Mouse (Mus musculus): ENCODE data around the gene Crispld2.

The Crispld2 gene

DNA sequence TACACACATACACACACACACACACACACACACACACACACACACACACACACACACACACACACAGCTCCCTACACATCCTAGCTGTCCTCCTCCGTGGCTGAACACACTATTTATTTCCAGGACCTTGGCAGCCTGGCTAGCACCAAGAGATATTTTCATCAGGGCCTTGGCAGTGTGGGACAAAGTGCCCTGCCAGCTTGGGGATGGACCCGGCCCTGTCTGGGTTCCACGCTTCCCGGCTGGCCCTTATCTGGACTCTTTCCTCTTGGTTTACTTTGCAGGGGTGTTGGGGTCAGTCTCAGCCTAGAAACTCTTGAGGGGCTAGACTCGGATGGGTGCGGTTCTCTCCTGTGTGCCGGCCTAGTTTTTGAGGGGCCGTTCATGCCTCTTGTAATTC is 8.2 kb downstream of the Crispld2 start:
- DNase-seq (ENCODE audit: low spot score in 2 of 2) = no peak

DNA sequence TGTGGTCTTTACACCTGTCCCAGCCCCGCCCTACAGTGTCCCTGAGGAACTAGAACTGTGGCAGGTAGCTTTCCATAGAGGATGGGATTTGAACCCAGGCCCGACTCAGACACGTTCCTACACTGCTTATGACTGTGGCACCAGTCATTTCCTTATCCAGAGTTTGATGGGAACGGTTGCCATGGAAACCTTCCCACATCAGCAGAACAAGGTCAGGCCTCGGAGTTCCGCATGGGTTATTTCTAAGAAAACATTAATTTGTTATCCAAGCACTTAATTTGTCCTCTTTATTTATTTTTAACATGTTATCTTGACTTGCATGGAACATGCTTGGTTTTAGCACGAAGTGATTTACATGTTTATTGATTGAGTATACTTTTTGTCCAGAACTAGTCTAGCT is 9.5 kb downstream of the Crispld2 start:
- DNase-seq (ENCODE audit: low spot score in 2 of 2) = no peak

GRCm38 (mm10) chr8:120002348-120002747 is 10.1 kb downstream of the Crispld2 start:
- no peak for DNase-seq (ENCODE audit: low spot score in 2 of 2)

- DNase-seq (ENCODE audit: low spot score in 2 of 2) = no peak
Measured at GRCm38 (mm10) chr8:120004154-120004702, 12.0 kb downstream of the Crispld2 start.

DNA sequence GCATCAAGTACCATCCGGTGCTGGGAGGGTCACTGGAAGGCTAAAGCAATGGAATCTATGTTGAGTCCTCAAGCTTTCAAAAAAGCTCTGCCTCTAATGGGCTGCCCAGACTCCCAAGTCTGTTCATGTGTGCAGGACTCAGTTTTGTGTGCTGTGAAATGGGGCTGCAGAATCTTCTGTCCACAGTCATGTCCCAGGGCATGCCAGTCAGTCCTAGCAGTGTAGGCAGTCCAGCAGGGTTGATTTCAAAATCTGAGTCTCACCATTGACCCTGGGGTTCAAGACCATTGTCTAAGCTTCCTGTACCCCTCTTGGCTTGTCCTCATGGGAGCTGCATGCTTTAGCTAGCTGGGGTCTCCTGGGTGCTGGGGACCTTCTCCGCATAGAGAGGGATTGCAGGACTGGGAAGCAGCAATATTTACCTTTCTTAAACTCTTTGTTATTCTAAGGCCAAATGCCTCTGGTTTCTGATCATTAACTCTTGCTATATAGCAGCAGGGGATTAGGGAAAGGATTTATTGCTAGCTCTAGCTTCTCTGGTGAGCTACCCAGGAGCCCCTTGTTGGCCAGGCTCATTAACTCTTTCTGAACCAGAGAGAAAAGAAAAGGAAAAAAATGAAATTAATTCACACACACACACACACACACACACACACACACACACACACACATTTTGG is 12.6 kb downstream of the Crispld2 start:
- no peak for DNase-seq (ENCODE audit: low spot score in 2 of 2)

DNA sequence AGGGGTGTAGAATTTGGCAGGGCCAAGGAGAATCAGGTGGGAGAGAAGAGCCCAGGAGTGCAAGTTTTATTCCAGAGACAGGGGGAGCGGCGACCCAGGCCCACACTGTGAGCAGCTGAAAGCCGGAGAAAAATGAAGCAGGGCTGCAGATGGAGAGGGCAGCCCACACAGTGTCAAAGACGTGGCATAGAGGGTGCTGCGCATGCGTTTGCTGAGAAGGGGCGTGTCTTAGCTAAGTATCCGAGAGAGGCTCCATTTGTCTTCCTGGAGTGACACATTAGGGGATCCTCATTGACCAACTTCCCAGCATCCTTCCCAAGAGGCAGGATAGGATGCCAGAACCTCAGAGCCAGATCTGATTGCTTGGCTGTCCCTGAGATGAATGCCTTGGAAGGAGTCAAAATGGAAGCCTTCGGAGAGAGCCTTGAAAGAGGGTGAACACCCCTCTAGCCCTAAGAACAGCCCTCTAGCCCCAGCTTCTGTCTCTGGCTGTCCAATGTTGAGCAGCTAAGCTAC is 14.5 kb downstream of the Crispld2 start:
- no peak for DNase-seq (ENCODE audit: low spot score in 2 of 2)

DNA sequence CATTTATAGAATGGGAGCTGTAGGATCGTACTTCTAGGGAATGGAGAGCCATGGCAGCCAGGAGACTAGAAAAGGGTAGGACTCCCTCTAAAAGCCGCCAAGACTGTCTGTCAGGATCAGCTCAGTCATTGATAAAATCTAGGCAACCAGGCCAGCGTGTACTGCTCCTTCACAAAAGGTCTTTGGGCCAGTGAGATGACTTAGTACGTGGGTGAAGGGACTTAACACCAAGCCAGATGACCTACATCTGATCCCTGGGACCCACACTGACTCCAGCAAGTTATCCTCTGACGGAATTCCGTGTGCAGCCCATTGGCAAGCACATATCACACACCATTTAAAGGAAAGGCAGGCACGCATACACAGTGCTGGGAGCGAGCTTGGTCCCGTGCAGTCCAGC is 14.9 kb downstream of the Crispld2 start:
- no peak for DNase-seq (ENCODE audit: low spot score in 2 of 2)

- DNase-seq (ENCODE audit: low spot score in 2 of 2) = no peak
Measured at GRCm38 (mm10) chr8:120009284-120009683, 17.0 kb downstream of the Crispld2 start.

DNA sequence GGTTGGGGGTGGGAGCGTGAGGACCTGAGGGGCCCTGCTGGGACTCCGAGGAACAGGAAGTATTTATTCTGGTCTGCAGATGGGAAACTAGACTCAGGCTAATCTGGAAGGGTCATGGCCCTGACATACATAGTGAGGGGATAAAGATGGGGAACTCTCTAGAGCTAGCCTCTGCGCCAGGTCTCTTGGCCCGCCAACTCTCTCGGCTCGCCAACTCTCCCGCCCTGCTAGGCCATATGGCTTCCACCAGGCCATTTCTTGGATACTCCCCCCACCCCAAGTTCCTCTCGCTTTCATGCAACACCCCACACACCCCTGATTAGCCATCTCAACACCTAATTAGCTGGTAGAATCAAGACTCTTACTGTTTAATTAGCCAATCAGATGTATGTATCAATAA is 20.3 kb downstream of the Crispld2 start:
- DNase-seq (ENCODE audit: low spot score in 2 of 2) = no peak

GRCm38 (mm10) chr8:120012927-120013326 is 20.7 kb downstream of the Crispld2 start:
- DNase-seq (ENCODE audit: low spot score in 2 of 2) = no peak

- DNase-seq (ENCODE audit: low spot score in 2 of 2) = no peak
Measured at GRCm38 (mm10) chr8:120014267-120015023, 22.2 kb downstream of the Crispld2 start.

- no peak for DNase-seq (ENCODE audit: low spot score in 2 of 2)
Measured at GRCm38 (mm10) chr8:120015916-120016315, 23.7 kb downstream of the Crispld2 start.

GRCm38 (mm10) chr8:120016424-120016823 is 24.2 kb downstream of the Crispld2 start:
- no peak for DNase-seq (ENCODE audit: low spot score in 2 of 2)

GRCm38 (mm10) chr8:120017349-120017748 is 25.1 kb downstream of the Crispld2 start:
- DNase-seq (ENCODE audit: low spot score in 2 of 2) = no peak

- no peak for DNase-seq (ENCODE audit: low spot score in 2 of 2)
Measured at GRCm38 (mm10) chr8:120017786-120018185, 25.5 kb downstream of the Crispld2 start.

DNA sequence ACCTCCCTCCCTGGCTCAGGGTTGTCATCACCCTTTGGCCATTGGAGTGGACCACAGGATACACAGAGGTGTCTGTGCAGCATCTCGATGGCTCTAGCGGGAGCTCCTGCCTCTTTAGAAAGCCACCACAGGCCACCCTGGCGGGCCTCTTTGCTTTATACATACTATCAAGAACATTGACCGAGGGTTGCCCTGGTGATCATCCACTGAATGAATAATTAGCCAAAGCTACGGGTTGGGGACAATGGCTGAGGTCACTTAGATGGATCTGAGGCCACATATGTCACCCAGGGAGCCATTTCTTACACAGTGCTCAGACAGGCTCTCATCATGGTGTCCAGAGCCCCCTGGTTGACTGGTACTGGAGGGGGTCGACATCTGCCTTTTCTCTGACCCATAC is 26.1 kb downstream of the Crispld2 start:
- DNase-seq (ENCODE audit: low spot score in 2 of 2) = no peak

GRCm38 (mm10) chr8:120019297-120019696 is 27.1 kb downstream of the Crispld2 start:
- no peak for DNase-seq (ENCODE audit: low spot score in 2 of 2)

DNA sequence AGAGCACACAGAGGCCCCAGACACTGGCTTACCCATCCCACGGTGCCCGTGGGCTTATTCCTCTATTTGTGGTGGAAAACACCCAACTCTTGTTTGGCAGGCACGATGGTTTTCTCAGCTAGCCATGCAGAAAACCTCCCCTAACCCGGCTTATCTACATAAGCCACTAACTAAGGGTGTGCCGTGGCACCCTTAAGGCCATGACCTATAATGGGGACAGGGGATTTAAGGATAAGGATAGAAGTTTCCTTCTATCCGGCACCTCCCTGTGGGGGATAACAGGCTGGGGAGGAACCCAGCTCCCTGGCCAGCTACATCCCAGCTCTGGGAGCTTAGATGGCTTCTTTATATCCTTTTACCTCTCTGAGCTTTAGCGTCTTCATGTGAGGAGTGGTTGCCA is 28.1 kb downstream of the Crispld2 start:
- no peak for DNase-seq (ENCODE audit: low spot score in 2 of 2)

DNA sequence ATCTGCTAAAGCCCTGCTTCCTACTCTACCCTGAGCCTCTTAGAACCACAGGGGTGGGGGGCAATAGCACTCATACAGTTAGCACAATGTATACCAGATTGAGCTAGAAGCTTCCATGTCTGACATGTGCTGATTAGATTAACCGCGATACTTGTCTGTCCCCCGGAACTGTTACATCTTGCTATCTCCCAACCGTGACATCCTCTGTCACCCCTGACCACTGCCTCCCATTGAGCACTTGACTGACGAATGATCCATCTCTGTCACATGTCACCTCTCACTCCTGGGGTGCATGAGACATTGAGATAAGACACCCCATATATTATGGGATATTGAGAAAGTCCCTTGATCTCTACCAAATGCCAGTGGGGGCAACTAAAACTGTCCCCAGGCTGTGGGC is 34.0 kb downstream of the Crispld2 start:
- no peak for DNase-seq (ENCODE audit: low spot score in 2 of 2)

GRCm38 (mm10) chr8:120026991-120027390 is 34.8 kb downstream of the Crispld2 start:
- DNase-seq (ENCODE audit: low spot score in 2 of 2) = no peak

- no peak for DNase-seq (ENCODE audit: low spot score in 2 of 2)
Measured at GRCm38 (mm10) chr8:120030447-120030846, 38.2 kb downstream of the Crispld2 start.

DNA sequence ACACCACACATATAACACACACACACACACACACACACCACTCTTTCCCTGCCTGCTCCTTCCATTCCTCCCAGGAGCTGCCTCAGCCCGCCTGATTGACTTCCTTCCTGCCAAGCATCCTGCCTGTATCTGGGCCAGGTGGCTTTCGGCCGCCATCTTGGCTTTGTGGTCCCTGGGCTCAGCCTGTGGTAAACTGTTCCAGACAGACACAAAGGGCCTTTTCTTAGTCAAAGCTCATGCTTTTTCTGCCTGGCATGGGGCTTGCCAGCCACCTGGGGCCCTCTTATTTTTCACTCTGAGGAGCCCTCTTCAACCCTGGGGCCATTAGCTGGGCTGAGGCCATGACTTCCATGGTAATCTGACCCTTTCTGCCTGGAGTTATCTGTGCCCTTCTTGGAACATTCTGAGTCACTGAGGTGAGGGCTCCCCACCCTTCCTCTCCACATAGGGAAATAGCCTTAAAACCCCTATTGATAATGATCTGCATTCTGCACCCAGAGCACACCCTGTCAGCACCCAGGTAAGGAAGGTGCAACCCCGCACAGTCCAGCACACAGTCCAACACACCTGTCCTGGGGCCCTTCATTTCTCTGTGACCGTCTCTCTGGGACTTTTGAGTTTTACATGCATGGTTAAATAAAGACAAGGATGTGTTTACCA is 40.4 kb downstream of the Crispld2 start:
- no peak for DNase-seq (ENCODE audit: low spot score in 2 of 2)

Data from frontal cortex, postnatal 25 days (tissue).